Comparison of ENCODE assay signal across 8 mouse cellular contexts in genomic region chr3:93563216-93563615, GRCm38 (mm10).
"Had no signal": no experiment of that assay in that cellular context is flagged by ENCODE, and none has a peak within 500 bp of the region (broad histone marks: within the 10 kb centered on the region; RNA-seq: fewer than 3 reads in every experiment).

No protein-coding gene starts in this region.

- DNase-seq: liver, postnatal 0 days; lung, adult 2 months; lung, postnatal 14 days; lung, postnatal 36 days; right cerebral cortex, postnatal 25 days; thymus, adult 2 months; thymus, postnatal 25 days; thymus, postnatal 4 days had no signal
